Mouse (Mus musculus): ENCODE results near the gene Gm44502. TPM values are rescaled to one million over a fixed set of nuclear protein-coding genes. Genes with fewer than 3 reads are reported as not detected.

Gene Gm44502
- total and polyA plus RNA-seq, 2 experiments from 2014 or later, result 1.6 TPM; not detected in 1

DNA sequence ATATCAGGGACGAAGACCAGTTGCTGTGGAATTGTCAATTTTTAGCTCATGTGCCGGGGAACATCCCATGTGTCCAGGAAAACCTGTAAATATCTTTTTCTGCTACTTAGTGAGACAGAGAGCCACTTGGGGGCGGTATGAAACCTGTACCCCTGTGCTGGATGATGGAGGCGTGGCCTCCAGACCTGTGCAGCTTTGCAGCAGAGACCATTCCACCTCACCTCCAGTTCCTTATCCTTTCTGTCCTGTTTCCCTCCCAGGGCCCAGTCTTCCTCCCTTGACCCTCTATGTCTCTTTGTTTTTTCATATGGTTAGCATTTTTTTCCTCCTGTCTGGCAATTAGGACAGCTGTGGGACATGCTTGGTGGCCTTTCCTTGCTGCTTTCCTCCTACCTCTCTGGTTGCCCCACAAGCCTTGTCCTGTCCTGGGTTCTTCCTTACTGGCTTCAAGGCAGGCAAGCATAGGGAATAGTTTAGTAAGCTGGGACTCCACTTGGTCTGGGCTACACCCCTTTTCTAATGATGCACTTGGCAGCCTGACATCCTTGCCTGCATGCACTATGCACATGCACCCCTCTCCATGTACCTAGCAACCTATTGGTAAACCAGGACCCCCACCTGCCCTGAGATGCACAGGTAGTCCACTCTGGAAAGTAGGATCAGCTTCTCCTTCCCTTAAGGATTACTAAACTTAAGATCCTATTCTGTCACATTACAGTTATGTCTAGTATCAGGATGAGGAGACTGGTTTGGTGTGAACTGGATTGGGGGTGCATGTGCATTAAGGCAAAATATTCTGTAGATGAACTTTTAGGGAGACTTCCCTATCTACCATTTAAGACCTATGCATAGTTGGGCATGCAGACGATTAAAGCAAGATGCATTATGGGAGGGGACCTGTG lies 34.1 kb upstream of the Gm44502 start:
- no peaks in the 10 kb centered on the region for H3K4me1 ChIP-seq (ENCODE audit: insufficient read depth, low read length)
- no peak overlapping the region for H3K4me3 ChIP-seq (ENCODE audit: low read length)
- 66% methylated on average over 5 of the region's 5 CpGs for WGBS
- no peak overlapping the region for H3K9ac ChIP-seq (replicated peaks; ENCODE audit: low read length)
- peak; percentile 39; the same call in 1 of the 2 replicates for TF ChIP-seq CTCF (IDR thresholded peaks at IDR 0.05; ENCODE audit: low read depth)
- H3K9me3 ChIP-seq (ENCODE audit: low read length), result no peaks in the 10 kb centered on the region
- no peak overlapping the region for H3K27ac ChIP-seq
- no peak overlapping the region for H3K4me2 ChIP-seq (ENCODE audit: low read depth, low read length)
- no peaks in the 10 kb centered on the region for H3K27me3 ChIP-seq (ENCODE audit: insufficient read depth, low read length)
- ATAC-seq, result no peak
- DNase-seq (ENCODE audit: low spot score), result peak; percentile 30
- peaks cover 32% of the 10 kb centered on the region for H3K36me3 ChIP-seq (ENCODE audit: insufficient read depth, low read length)

DNA sequence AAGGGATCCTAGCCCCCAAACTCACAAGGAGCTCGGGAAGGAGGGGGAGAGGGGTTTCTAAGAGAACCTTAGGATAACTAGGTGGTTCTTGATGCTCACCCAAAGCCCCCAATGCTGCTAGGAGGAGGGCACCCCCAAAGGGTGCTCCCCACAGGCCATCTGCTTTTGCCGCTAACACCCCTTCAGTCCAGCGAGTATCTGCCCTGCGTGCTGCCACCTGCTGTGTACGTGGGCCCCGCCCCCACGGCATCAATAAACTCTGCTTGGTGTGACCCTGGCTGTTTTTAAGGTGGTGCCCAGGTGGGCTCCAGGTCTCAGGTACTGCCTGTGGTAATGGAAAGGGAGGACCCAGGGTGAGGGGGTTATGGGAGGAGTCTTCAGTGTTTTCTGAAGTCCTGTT lies 32.7 kb upstream of the Gm44502 start:
- Histone ChIP-seq H3K36me3 (ENCODE audit: insufficient read depth, low read length) (peaks cover 46% of the 10 kb centered on the region), H3K9ac (replicated peaks; ENCODE audit: low read length) (no peak overlapping the region), H3K4me2 (ENCODE audit: low read depth, low read length) (no peak overlapping the region), H3K9me3 (ENCODE audit: low read length) (no peaks in the 10 kb centered on the region), H3K4me3 (ENCODE audit: low read length) (no peak overlapping the region), H3K4me1 (ENCODE audit: insufficient read depth, low read length) (no peaks in the 10 kb centered on the region), H3K27me3 (ENCODE audit: insufficient read depth, low read length) (no peaks in the 10 kb centered on the region), H3K27ac (no peak overlapping the region)
- DNase-seq (ENCODE audit: low spot score) (no peak), ATAC-seq (no peak)
- WGBS, result 80% methylated on average over 7 of the region's 7 CpGs
- TF ChIP-seq CTCF (IDR thresholded peaks at IDR 0.05; ENCODE audit: low read depth), result no peak

DNA sequence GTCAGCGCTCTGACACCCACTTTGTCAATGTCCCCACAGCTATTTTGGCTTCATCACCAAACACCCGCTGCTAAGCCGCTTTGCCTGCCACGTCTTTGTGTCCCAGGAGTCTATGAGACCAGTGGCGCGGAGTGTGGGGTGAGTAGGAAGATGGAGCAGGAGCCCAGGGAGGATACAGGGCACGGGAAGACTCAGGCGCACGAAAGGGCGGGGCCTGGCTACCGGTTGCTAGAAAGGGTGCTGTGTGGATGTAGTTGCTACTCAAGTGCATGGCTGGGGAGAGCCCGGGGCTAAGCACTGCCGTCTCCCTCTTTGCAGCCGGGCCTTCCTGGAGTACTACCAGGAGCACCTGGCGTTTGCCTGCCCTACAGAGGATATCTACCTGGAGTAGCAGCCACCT lies 31.8 kb upstream of the Gm44502 start:
- DNase-seq (ENCODE audit: low spot score) (no peak), ATAC-seq (no peak)
- peaks cover 51% of the 10 kb centered on the region for H3K36me3 ChIP-seq (ENCODE audit: insufficient read depth, low read length)
- H3K27ac ChIP-seq, result no peak overlapping the region
- H3K4me1 ChIP-seq (ENCODE audit: insufficient read depth, low read length), result no peaks in the 10 kb centered on the region
- no peak for TF ChIP-seq CTCF (IDR thresholded peaks at IDR 0.05; ENCODE audit: low read depth)
- H3K4me2 ChIP-seq (ENCODE audit: low read depth, low read length), result no peak overlapping the region
- no peak overlapping the region for H3K4me3 ChIP-seq (ENCODE audit: low read length)
- H3K9ac ChIP-seq (replicated peaks; ENCODE audit: low read length), result no peak overlapping the region
- no peaks in the 10 kb centered on the region for H3K27me3 ChIP-seq (ENCODE audit: insufficient read depth, low read length)
- 83% methylated on average over 15 of the region's 15 CpGs for WGBS
- H3K9me3 ChIP-seq (ENCODE audit: low read length), result no peaks in the 10 kb centered on the region

DNA sequence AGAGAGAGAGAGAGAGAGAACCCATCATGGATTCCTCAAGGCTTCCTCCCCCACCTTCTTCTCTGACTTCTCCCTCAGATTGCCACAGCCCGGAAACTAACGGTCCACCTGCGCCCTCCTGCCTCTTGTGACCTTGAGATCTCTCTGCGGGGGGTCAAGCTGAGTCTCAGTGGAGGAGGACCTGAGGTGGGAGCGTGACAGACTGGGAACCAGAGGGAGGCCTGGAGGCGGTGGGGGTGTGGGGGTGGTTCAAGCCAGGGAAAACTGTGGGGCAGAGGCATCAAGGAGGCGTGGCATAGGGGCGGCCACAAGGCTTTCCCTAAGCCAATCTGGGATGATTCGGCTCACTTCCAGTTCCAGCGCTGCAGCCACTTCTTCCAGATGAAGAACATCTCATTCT lies 30.8 kb upstream of the Gm44502 start:
- H3K4me1 ChIP-seq (ENCODE audit: insufficient read depth, low read length), result peaks cover 4% of the 10 kb centered on the region
- peaks cover 51% of the 10 kb centered on the region for H3K36me3 ChIP-seq (ENCODE audit: insufficient read depth, low read length)
- H3K4me3 ChIP-seq (ENCODE audit: low read length), result no peak overlapping the region
- no peaks in the 10 kb centered on the region for H3K27me3 ChIP-seq (ENCODE audit: insufficient read depth, low read length)
- ATAC-seq, result no peak
- H3K27ac ChIP-seq, result no peak overlapping the region
- DNase-seq (ENCODE audit: low spot score), result no peak
- no peak overlapping the region for H3K4me2 ChIP-seq (ENCODE audit: low read depth, low read length)
- 78% methylated on average over 10 of the region's 10 CpGs for WGBS
- TF ChIP-seq CTCF (IDR thresholded peaks at IDR 0.05; ENCODE audit: low read depth), result no peak
- H3K9me3 ChIP-seq (ENCODE audit: low read length), result no peaks in the 10 kb centered on the region
- no peak overlapping the region for H3K9ac ChIP-seq (replicated peaks; ENCODE audit: low read length)

DNA sequence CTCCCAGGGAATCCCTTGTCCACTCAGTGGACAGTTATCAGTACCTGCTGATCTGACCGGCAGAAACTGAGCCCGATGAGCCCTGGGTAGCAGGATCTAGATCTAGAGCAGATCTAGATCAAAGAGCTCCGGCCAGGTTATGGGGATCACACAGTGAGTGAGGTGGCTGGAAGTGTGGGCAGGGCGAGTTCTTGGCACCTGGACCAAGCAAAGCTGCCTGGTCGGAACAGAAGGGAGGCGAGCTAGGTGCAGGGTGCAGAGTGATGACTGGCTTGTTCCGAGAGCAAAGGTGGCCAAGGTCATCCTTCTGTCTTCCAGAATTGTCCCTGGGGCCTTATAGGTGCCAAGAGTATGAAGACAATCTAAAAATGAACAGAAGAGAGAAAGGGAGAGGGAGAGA lies 30.3 kb upstream of the Gm44502 start:
- no peaks in the 10 kb centered on the region for H3K9me3 ChIP-seq (ENCODE audit: low read length)
- H3K4me1 ChIP-seq (ENCODE audit: insufficient read depth, low read length), result peaks cover 8% of the 10 kb centered on the region
- H3K27ac ChIP-seq, result no peak overlapping the region
- H3K4me2 ChIP-seq (ENCODE audit: low read depth, low read length), result no peak overlapping the region
- H3K27me3 ChIP-seq (ENCODE audit: insufficient read depth, low read length), result no peaks in the 10 kb centered on the region
- no peak for ATAC-seq
- WGBS, result 95% methylated on average over 7 of the region's 7 CpGs
- no peak overlapping the region for H3K4me3 ChIP-seq (ENCODE audit: low read length)
- peaks cover 51% of the 10 kb centered on the region for H3K36me3 ChIP-seq (ENCODE audit: insufficient read depth, low read length)
- no peak for DNase-seq (ENCODE audit: low spot score)
- no peak for TF ChIP-seq CTCF (IDR thresholded peaks at IDR 0.05; ENCODE audit: low read depth)
- no peak overlapping the region for H3K9ac ChIP-seq (replicated peaks; ENCODE audit: low read length)

DNA sequence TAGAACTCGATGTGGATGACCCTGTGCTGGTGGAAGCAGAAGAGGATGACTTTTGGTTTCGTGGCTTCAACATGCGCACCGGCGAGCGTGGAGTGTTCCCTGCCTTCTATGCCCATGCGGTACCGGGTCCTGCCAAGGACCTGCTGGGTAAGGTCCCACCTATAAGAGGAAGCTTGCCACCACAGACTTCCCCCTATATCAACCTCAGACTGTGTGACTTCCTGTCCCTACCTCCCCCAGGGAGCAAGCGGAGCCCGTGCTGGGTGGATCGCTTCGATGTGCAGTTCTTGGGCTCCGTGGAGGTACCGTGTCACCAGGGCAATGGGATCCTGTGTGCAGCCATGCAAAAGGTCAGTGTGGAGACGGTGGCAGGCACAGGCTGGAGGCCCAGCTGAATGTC lies 29.4 kb upstream of the Gm44502 start:
- H3K9ac ChIP-seq (replicated peaks; ENCODE audit: low read length), result no peak overlapping the region
- H3K4me3 ChIP-seq (ENCODE audit: low read length), result no peak overlapping the region
- peaks cover 9% of the 10 kb centered on the region for H3K4me1 ChIP-seq (ENCODE audit: insufficient read depth, low read length)
- ATAC-seq (no peak), DNase-seq (ENCODE audit: low spot score) (no peak)
- no peak for TF ChIP-seq CTCF (IDR thresholded peaks at IDR 0.05; ENCODE audit: low read depth)
- no peaks in the 10 kb centered on the region for H3K9me3 ChIP-seq (ENCODE audit: low read length)
- H3K27me3 ChIP-seq (ENCODE audit: insufficient read depth, low read length), result no peaks in the 10 kb centered on the region
- peaks cover 51% of the 10 kb centered on the region for H3K36me3 ChIP-seq (ENCODE audit: insufficient read depth, low read length)
- 94% methylated on average over 15 of the region's 15 CpGs for WGBS
- no peak overlapping the region for H3K27ac ChIP-seq
- no peak overlapping the region for H3K4me2 ChIP-seq (ENCODE audit: low read depth, low read length)

DNA sequence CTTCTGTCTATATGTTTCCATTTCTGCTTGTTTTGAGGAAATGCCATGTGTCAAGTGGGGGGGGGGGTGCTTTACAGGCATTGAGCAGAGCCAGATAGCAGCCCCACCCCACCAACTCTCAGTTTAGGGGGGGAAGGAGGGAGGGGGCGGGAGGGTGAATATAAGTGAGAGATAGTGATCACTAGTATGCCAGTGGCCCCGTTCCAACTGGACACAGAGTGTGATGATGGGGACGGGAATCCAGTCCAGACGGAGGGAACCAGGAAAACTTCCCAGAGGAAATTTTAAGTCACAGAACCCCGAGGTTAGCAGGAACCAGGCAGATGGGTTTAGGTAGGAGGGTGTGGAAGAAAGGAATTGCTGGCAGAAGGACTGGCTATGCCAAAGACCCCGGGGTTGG lies 26.1 kb upstream of the Gm44502 start:
- peak overlapping the region; percentile 66 for H3K4me3 ChIP-seq (ENCODE audit: low read length)
- peaks cover 36% of the 10 kb centered on the region for H3K36me3 ChIP-seq (ENCODE audit: insufficient read depth, low read length)
- no peak for TF ChIP-seq CTCF (IDR thresholded peaks at IDR 0.05; ENCODE audit: low read depth)
- no peaks in the 10 kb centered on the region for H3K27me3 ChIP-seq (ENCODE audit: insufficient read depth, low read length)
- peak overlapping the region; percentile 80; the same call in 1 of the 2 replicates for H3K9ac ChIP-seq (replicated peaks; ENCODE audit: low read length)
- no peaks in the 10 kb centered on the region for H3K9me3 ChIP-seq (ENCODE audit: low read length)
- 69% methylated on average over 6 of the region's 6 CpGs for WGBS
- peaks cover 9% of the 10 kb centered on the region for H3K4me1 ChIP-seq (ENCODE audit: insufficient read depth, low read length)
- H3K27ac ChIP-seq, result no peak overlapping the region
- ATAC-seq (no peak), DNase-seq (ENCODE audit: low spot score) (no peak)
- peak overlapping the region; percentile 75 for H3K4me2 ChIP-seq (ENCODE audit: low read depth, low read length)

All from hindbrain, postnatal 0 days (tissue).